Mouse (Mus musculus) embryonic facial prominence, embryonic 11.5 days (tissue): Measurements from ENCODE around the gene Dok1. TPM values are rescaled to one million over a fixed set of nuclear protein-coding genes. Genes with fewer than 3 reads are reported as not detected.

Experiments
- ATAC-seq: fragments of 200-750 bp; cut with Nextera tagmentation; replicated peaks from 2 replicates; pipeline ENCODE4 v1.8.0; 2017; ENCODE audit warnings: low read depth; ENCODE audit not compliant: insufficient number of reproducible peaks, low FRiP score, low TSS enrichment
- DNase-seq: peaks from one replicate; pipeline ENCODE4 v3.0.0-alpha.2; 2015; ENCODE audit warnings: low spot score
- H3K27ac ChIP-seq: fragments of 300-500 bp; sonication (generic); replicated peaks from 2 replicates; pipeline ENCODE4 v1.5.1; 2014; ENCODE audit warnings: mild to moderate bottlenecking, low read depth, low read length, control low read depth
- H3K27me3 ChIP-seq: fragments of 300-500 bp; sonication (generic); 2 replicates; pipeline ENCODE4 v1.6.1; 2014; ENCODE audit warnings: mild to moderate bottlenecking, low read length, moderate library complexity, mixed read lengths; ENCODE audit not compliant: control insufficient read depth, insufficient read depth
- H3K36me3 ChIP-seq: fragments of 300-500 bp; sonication (generic); replicated peaks from 2 replicates; pipeline ENCODE4 v1.6.1; 2014; ENCODE audit warnings: low read depth, mild to moderate bottlenecking, low read length, moderate library complexity, mixed read lengths; ENCODE audit not compliant: control insufficient read depth, insufficient read depth
- H3K4me1 ChIP-seq: fragments of 300-500 bp; sonication (generic); 2 replicates; pipeline ENCODE4 v1.6.1; 2014; ENCODE audit warnings: low read length, mixed read lengths; ENCODE audit not compliant: control insufficient read depth, insufficient read depth
- H3K4me2 ChIP-seq: fragments of 300-500 bp; sonication (generic); 2 replicates; pipeline ENCODE4 v1.6.1; 2014; ENCODE audit warnings: low read depth, mild to moderate bottlenecking, control low read depth, low read length, moderate library complexity
- H3K4me3 ChIP-seq: fragments of 300-500 bp; sonication (generic); 2 replicates; pipeline ENCODE4 v1.5.1; 2014; ENCODE audit warnings: low read depth, low read length, control low read depth
- H3K9ac ChIP-seq: fragments of 300-500 bp; sonication (generic); replicated peaks from 2 replicates; pipeline ENCODE4 v1.6.1; 2014; ENCODE audit warnings: mild to moderate bottlenecking, control low read depth, low read length
- H3K9me3 ChIP-seq: fragments of 300-500 bp; sonication (generic); replicated peaks from 2 replicates; pipeline ENCODE4 v1.6.1; 2016; ENCODE audit warnings: mild to moderate bottlenecking, low read length, inconsistent platforms, mixed read lengths; ENCODE audit not compliant: control insufficient read depth
- WGBS: fragments of 180-500 bp; shearing (Covaris S2); extraction: QIAGEN DNeasy Blood & Tissue Kit; methylation state at CpG from one replicate; pipeline ENCODE4 v1.1.7; 2014; 5-methylcytosine and 5-hydroxymethylcytosine counted together
- polyA plus RNA-seq: library from polyadenylated mRNA; unstranded; fragments of >200 nt; fragmentation: Nextera tagmentation; extraction: Ambion mirVana; gene quantifications from 2 replicates; pipeline ENCODE4 v1.2.1, GENCODE M21; 2014

Dok1 gene
- polyA plus RNA-seq, 1 experiment from 2014 or later = 5.4 TPM

GRCm38 (mm10) chr6:83040601-83041000 is 7.3 kb upstream of the Dok1 start:
- H3K4me2 ChIP-seq = no peak overlapping the region
- H3K27me3 ChIP-seq = no peaks in the 10 kb centered on the region
- no peak for DNase-seq
- no peak overlapping the region for H3K27ac ChIP-seq
- H3K4me1 ChIP-seq = no peaks in the 10 kb centered on the region
- no peaks in the 10 kb centered on the region for H3K36me3 ChIP-seq
- 77% methylated on average over 5 of the region's 5 CpGs for WGBS
- no peaks in the 10 kb centered on the region for H3K9me3 ChIP-seq
- no peak overlapping the region for H3K4me3 ChIP-seq
- ATAC-seq = no peak
- no peak overlapping the region for H3K9ac ChIP-seq

- Histone ChIP-seq H3K27ac (no peak overlapping the region), H3K27me3 (no peaks in the 10 kb centered on the region), H3K4me2 (peak overlapping the region; percentile 48), H3K9me3 (no peaks in the 10 kb centered on the region), H3K9ac (no peak overlapping the region; the same call in 1 of the 2 replicates), H3K4me3 (no peak overlapping the region), H3K36me3 (no peaks in the 10 kb centered on the region), H3K4me1 (no peaks in the 10 kb centered on the region)
- DNase-seq (peak; percentile 85), ATAC-seq (no peak)
- 9% methylated on average over 24 of the region's 24 CpGs for WGBS
Measured at GRCm38 (mm10) chr6:83038496-83039012, 5.3 kb upstream of the Dok1 start.

GRCm38 (mm10) chr6:83037188-83037587 is 3.9 kb upstream of the Dok1 start:
- Histone ChIP-seq H3K4me1 (no peaks in the 10 kb centered on the region), H3K27ac (no peak overlapping the region), H3K9me3 (no peaks in the 10 kb centered on the region), H3K4me2 (no peak overlapping the region), H3K4me3 (no peak overlapping the region), H3K36me3 (no peaks in the 10 kb centered on the region), H3K27me3 (peaks cover 4% of the 10 kb centered on the region), H3K9ac (no peak overlapping the region)
- ATAC-seq (no peak), DNase-seq (no peak)
- 73% methylated on average over 8 of the region's 8 CpGs for WGBS

GRCm38 (mm10) chr6:83034463-83035055 is 1.3 kb upstream of the Dok1 start:
- Histone ChIP-seq H3K9ac (peak overlapping the region; percentile 58), H3K4me1 (no peaks in the 10 kb centered on the region), H3K27me3 (peaks cover 23% of the 10 kb centered on the region), H3K27ac (no peak overlapping the region), H3K4me3 (peak overlapping the region; percentile 51), H3K36me3 (no peaks in the 10 kb centered on the region), H3K4me2 (peak overlapping the region; percentile 85), H3K9me3 (no peaks in the 10 kb centered on the region)
- DNase-seq = no peak
- 14% methylated on average over 5 of the region's 5 CpGs for WGBS
- ATAC-seq = no peak

- Histone ChIP-seq H3K27ac (peak overlapping the region; percentile 54; the same call in 1 of the 2 replicates), H3K36me3 (no peaks in the 10 kb centered on the region), H3K4me1 (no peaks in the 10 kb centered on the region), H3K4me2 (peak overlapping the region; percentile 85), H3K27me3 (peaks cover 23% of the 10 kb centered on the region), H3K9ac (peak overlapping the region; percentile 58), H3K9me3 (no peaks in the 10 kb centered on the region), H3K4me3 (peak overlapping the region; percentile 51)
- peak; percentile 72 for DNase-seq
- 0% methylated on average over 31 of the region's 31 CpGs for whole genome bisulfite sequencing
- ATAC-seq = peak; percentile 61
Measured at GRCm38 (mm10) chr6:83032769-83033191, 491 bp downstream of the Dok1 start.

- H3K4me1 ChIP-seq = no peaks in the 10 kb centered on the region
- H3K36me3 ChIP-seq = no peaks in the 10 kb centered on the region
- DNase-seq = no peak
- H3K4me2 ChIP-seq = peak overlapping the region; percentile 85
- no peak overlapping the region for H3K27ac ChIP-seq
- no peak for ATAC-seq
- H3K9ac ChIP-seq = no peak overlapping the region; the same call in 1 of the 2 replicates
- WGBS = 14% methylated on average over 18 of the region's 18 CpGs
- peak overlapping the region; percentile 51 for H3K4me3 ChIP-seq
- no peaks in the 10 kb centered on the region for H3K9me3 ChIP-seq
- H3K27me3 ChIP-seq = peaks cover 23% of the 10 kb centered on the region
Measured at GRCm38 (mm10) chr6:83031921-83032590, 1.2 kb downstream of the Dok1 start.

GRCm38 (mm10) chr6:83031111-83031510 is 2.2 kb downstream of the Dok1 start:
- H3K27ac ChIP-seq = no peak overlapping the region
- H3K9ac ChIP-seq = no peak overlapping the region
- H3K27me3 ChIP-seq = peaks cover 23% of the 10 kb centered on the region
- H3K36me3 ChIP-seq = no peaks in the 10 kb centered on the region
- no peak overlapping the region for H3K4me3 ChIP-seq
- no peak for DNase-seq
- ATAC-seq = no peak
- no peaks in the 10 kb centered on the region for H3K4me1 ChIP-seq
- no peak overlapping the region for H3K4me2 ChIP-seq
- 60% methylated on average over 7 of the region's 7 CpGs for WGBS
- H3K9me3 ChIP-seq = no peaks in the 10 kb centered on the region

- Histone ChIP-seq H3K27me3 (peaks cover 23% of the 10 kb centered on the region), H3K4me3 (no peak overlapping the region), H3K4me2 (no peak overlapping the region), H3K9ac (no peak overlapping the region), H3K4me1 (no peaks in the 10 kb centered on the region), H3K27ac (no peak overlapping the region), H3K9me3 (no peaks in the 10 kb centered on the region), H3K36me3 (no peaks in the 10 kb centered on the region)
- ATAC-seq = no peak
- 22% methylated on average over 10 of the region's 10 CpGs for WGBS
- DNase-seq = no peak
Measured at GRCm38 (mm10) chr6:83029777-83030176, 3.5 kb downstream of the Dok1 start.
